ENCODE assay signal across 9 mouse cellular contexts in genomic region chr19:57181852-57182528, GRCm38 (mm10).
DNase-seq lines count a peak whose midpoint lies in the region; ATAC-seq and TF ChIP-seq lines count a peak whose summit lies in the region.
"Had no signal": no experiment of that assay in that cellular context is flagged by ENCODE, and none has a peak within 500 bp of the region (broad histone marks: within the 10 kb centered on the region; RNA-seq: fewer than 3 reads in every experiment).

No protein-coding gene starts in this region.

- intact Hi-C loops in gastrocnemius, postnatal 14 days (cut with DNase I; ENCODE audit: low total_unique reads): no loop called here

- no peak overlapping the region for H3K4me3 ChIP-seq in lung, embryonic 14.5 days (ENCODE audit: low read depth, low read length)
- no peak overlapping the region for H3K4me3 ChIP-seq in lung, adult 2 months (replicated peaks; ENCODE audit: extremely low read depth, low read depth, low read length)
- H3K4me3 ChIP-seq in kidney, embryonic 16.5 days (ENCODE audit: low read length): no peak overlapping the region
- H3K4me3 ChIP-seq in liver, embryonic 16.5 days (ENCODE audit: low read depth, low read length): no peak overlapping the region
- H3K4me3 ChIP-seq: embryonic facial prominence, embryonic 13.5 days; limb, embryonic 13.5 days had no signal

- H3K36me3 ChIP-seq in lung, embryonic 14.5 days (ENCODE audit: insufficient read depth): no peaks in the 10 kb centered on the region
- H3K36me3 ChIP-seq in kidney, embryonic 16.5 days (ENCODE audit: insufficient read depth, low read length): no peaks in the 10 kb centered on the region
- no peaks in the 10 kb centered on the region for H3K36me3 ChIP-seq in liver, embryonic 16.5 days (ENCODE audit: control insufficient read depth, insufficient read depth)
- H3K36me3 ChIP-seq: embryonic facial prominence, embryonic 13.5 days; limb, embryonic 13.5 days had no signal

- whole genome bisulfite sequencing in lung, embryonic 14.5 days: 67% methylated on average over 10 of the region's 10 CpGs
- 71% methylated on average over 10 of the region's 10 CpGs for WGBS in lung, adult 2 months
- 72% methylated on average over 10 of the region's 10 CpGs for WGBS in kidney, embryonic 16.5 days
- 56% methylated on average over 10 of the region's 10 CpGs for WGBS in liver, embryonic 16.5 days (ENCODE audit: insufficient replicate concordance)

- H3K4me2 ChIP-seq in lung, embryonic 14.5 days: no peak overlapping the region
- H3K4me2 ChIP-seq in kidney, embryonic 16.5 days (replicated peaks; ENCODE audit: low read depth, low read length): no peak overlapping the region
- peak overlapping the region; percentile 22 for H3K4me2 ChIP-seq in liver, embryonic 16.5 days (ENCODE audit: low read depth, low read length)
- H3K4me2 ChIP-seq: embryonic facial prominence, embryonic 13.5 days; limb, embryonic 13.5 days had no signal

- no peaks in the 10 kb centered on the region for H3K4me1 ChIP-seq in lung, embryonic 14.5 days (ENCODE audit: insufficient read depth)
- H3K4me1 ChIP-seq in lung, adult 2 months (ENCODE audit: control insufficient read depth, insufficient read depth, low read length): peaks cover 28% of the 10 kb centered on the region
- H3K4me1 ChIP-seq in kidney, embryonic 16.5 days (ENCODE audit: insufficient read depth, low read length): peaks cover 21% of the 10 kb centered on the region
- peaks cover 9% of the 10 kb centered on the region for H3K4me1 ChIP-seq in liver, embryonic 16.5 days (ENCODE audit: control insufficient read depth, low read depth, low read length)

- H3K27me3 ChIP-seq in lung, embryonic 14.5 days (ENCODE audit: insufficient read depth, low read length): no peaks in the 10 kb centered on the region
- H3K27me3 ChIP-seq in kidney, embryonic 16.5 days (ENCODE audit: insufficient read depth, low read length): no peaks in the 10 kb centered on the region
- H3K27me3 ChIP-seq in liver, embryonic 16.5 days (ENCODE audit: control insufficient read depth, insufficient read depth, low read depth, low read length): no peaks in the 10 kb centered on the region
- H3K27me3 ChIP-seq: embryonic facial prominence, embryonic 13.5 days; limb, embryonic 13.5 days had no signal

- H3K27ac ChIP-seq in lung, embryonic 14.5 days (ENCODE audit: low read depth): no peak overlapping the region
- peak overlapping the region; percentile 68 for H3K27ac ChIP-seq in kidney, embryonic 16.5 days (ENCODE audit: low read length)
- H3K27ac ChIP-seq in liver, embryonic 16.5 days (ENCODE audit: low read length): peak overlapping the region; percentile 73
- H3K27ac ChIP-seq: embryonic facial prominence, embryonic 13.5 days; limb, embryonic 13.5 days had no signal

- TF ChIP-seq POLR2A in lung, adult 2 months (IDR thresholded peaks at IDR 0.05; ENCODE audit: borderline replicate concordance, extremely low read depth, low read depth, low read length): no peak

- no peaks in the 10 kb centered on the region for H3K9me3 ChIP-seq in lung, embryonic 14.5 days (ENCODE audit: low read depth, low read length)
- no peaks in the 10 kb centered on the region for H3K9me3 ChIP-seq in kidney, embryonic 16.5 days (ENCODE audit: low read length)
- H3K9me3 ChIP-seq in liver, embryonic 16.5 days (replicated peaks; ENCODE audit: control insufficient read depth, low read length): no peaks in the 10 kb centered on the region
- H3K9me3 ChIP-seq: embryonic facial prominence, embryonic 13.5 days; limb, embryonic 13.5 days had no signal

- peak; percentile 44 for DNase-seq in lung, embryonic 14.5 days
- DNase-seq in lung, adult 2 months: no peak
- DNase-seq in frontal cortex, postnatal 36 days (ENCODE audit: low spot score in 2 of 2): no peak
- DNase-seq in cerebellum, postnatal 36 days: no peak
- DNase-seq in gastrocnemius, postnatal 14 days: no peak

- no peak overlapping the region for H3K9ac ChIP-seq in lung, embryonic 14.5 days
- H3K9ac ChIP-seq in kidney, embryonic 16.5 days (replicated peaks; ENCODE audit: low read length): no peak overlapping the region
- H3K9ac ChIP-seq in liver, embryonic 16.5 days (ENCODE audit: low read depth, low read length): no peak overlapping the region
- H3K9ac ChIP-seq: embryonic facial prominence, embryonic 13.5 days; limb, embryonic 13.5 days had no signal

- no peak for ATAC-seq in lung, embryonic 14.5 days (ENCODE audit: insufficient read depth)
- peak; percentile 72; the same call in 1 of the 2 replicates for ATAC-seq in kidney, embryonic 16.5 days (ENCODE audit: low FRiP score, low TSS enrichment)
- ATAC-seq in liver, embryonic 16.5 days (ENCODE audit: low read depth): peak; percentile 84

- no peak for TF ChIP-seq CTCF in lung, embryonic 14.5 days (IDR thresholded peaks at IDR 0.05; ENCODE audit: low read depth)
- TF ChIP-seq CTCF in lung, adult 2 months (IDR thresholded peaks at IDR 0.05; ENCODE audit: insufficient read depth, low read length): no peak
